Mouse (Mus musculus) frontal cortex, postnatal 14 days (tissue): ENCODE data around the gene Epas1.

Source experiments
- DNase-seq, 2 experiments: peaks; one replicate each; pipeline ENCODE4 v3.0.0; 2022; ENCODE audit warnings: low spot score in 2 of 2

The Epas1 gene

GRCm38 (mm10) chr17:86755581-86756195, 2.2 kb downstream of the Epas1 start:
- DNase-seq: no peak

- no peak for DNase-seq
These were observed 4.1 kb downstream of the Epas1 start for GRCm38 (mm10) chr17:86757621-86758020.

GRCm38 (mm10) chr17:86761859-86762258, 8.4 kb downstream of the Epas1 start:
- no peak for DNase-seq

GRCm38 (mm10) chr17:86762479-86763242, 9.2 kb downstream of the Epas1 start:
- no peak for DNase-seq

- DNase-seq: no peak
These were observed 12.4 kb downstream of the Epas1 start for GRCm38 (mm10) chr17:86765762-86766404.

GRCm38 (mm10) chr17:86766412-86766811, 12.9 kb downstream of the Epas1 start:
- DNase-seq: no peak

- no peak for DNase-seq
These were observed 15.1 kb downstream of the Epas1 start for GRCm38 (mm10) chr17:86768596-86768995.

- DNase-seq: peak in 1 of 2 experiments; percentile 27
These were observed 16.1 kb downstream of the Epas1 start for GRCm38 (mm10) chr17:86769330-86770211.

- no peak for DNase-seq
These were observed 17.3 kb downstream of the Epas1 start for GRCm38 (mm10) chr17:86770848-86771247.

- DNase-seq: no peak
These were observed 18.5 kb downstream of the Epas1 start for GRCm38 (mm10) chr17:86772035-86772434.

- DNase-seq: no peak
These were observed 19.6 kb downstream of the Epas1 start for GRCm38 (mm10) chr17:86772929-86773588.

GRCm38 (mm10) chr17:86776538-86776937, 23.0 kb downstream of the Epas1 start:
- DNase-seq: no peak

- DNase-seq: no peak
These were observed 24.6 kb downstream of the Epas1 start for GRCm38 (mm10) chr17:86778147-86778546.

- no peak for DNase-seq
These were observed 26.0 kb downstream of the Epas1 start for GRCm38 (mm10) chr17:86779191-86780130.

GRCm38 (mm10) chr17:86780708-86781318, 27.3 kb downstream of the Epas1 start:
- DNase-seq: no peak

GRCm38 (mm10) chr17:86781755-86782400, 28.4 kb downstream of the Epas1 start:
- no peak for DNase-seq

GRCm38 (mm10) chr17:86784405-86784977, 31.0 kb downstream of the Epas1 start:
- DNase-seq: no peak

- DNase-seq: peak in 1 of 2 experiments; percentile 39
These were observed 32.1 kb downstream of the Epas1 start for GRCm38 (mm10) chr17:86785612-86786011.

- DNase-seq: no peak
These were observed 33.0 kb downstream of the Epas1 start for GRCm38 (mm10) chr17:86786496-86786895.
